Mouse (Mus musculus): ENCODE data around the gene Folr1.

Gene Folr1

DNA sequence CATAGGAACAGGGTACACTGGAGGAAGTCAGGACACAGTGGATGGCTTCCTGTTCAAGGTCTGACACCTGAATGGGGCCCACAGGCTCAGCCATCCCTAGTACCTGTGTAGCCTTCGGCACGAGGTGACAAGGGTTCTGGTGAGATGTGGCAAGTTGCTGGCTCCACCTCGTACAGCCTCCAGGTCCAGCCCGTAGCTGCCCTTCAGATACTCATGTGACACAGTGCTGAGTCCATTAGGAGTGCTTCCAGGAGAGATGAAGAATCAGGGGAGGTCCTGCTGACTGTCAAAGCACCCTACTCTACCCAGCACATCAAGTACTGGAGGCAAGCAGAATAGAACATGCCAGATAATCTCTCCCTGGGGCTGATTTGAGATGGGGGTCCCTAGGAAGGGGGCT, 38.2 kb downstream of the Folr1 start:
- DNase-seq (ENCODE audit: low read depth) = no peak

DNA sequence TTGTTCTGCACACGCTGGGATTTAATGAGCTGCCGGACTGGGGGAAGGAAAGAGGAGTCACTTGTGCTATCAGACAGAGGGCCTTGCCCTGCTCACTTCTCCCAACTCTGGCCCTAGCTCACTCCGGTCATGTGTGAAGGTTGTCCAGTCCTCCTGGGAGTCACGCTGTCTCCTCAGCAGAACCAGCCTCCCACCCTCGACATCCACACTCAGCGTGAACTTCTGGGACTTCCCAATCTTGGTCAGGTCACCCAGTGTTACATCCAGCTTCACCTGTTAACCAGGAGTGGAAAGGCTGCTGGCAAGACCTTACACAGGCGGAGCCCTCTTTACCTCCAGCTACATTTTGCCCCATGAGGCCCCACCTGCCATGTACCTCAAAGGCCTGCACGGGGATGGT, 39.2 kb downstream of the Folr1 start:
- DNase-seq (ENCODE audit: low read depth) = no peak

DNA sequence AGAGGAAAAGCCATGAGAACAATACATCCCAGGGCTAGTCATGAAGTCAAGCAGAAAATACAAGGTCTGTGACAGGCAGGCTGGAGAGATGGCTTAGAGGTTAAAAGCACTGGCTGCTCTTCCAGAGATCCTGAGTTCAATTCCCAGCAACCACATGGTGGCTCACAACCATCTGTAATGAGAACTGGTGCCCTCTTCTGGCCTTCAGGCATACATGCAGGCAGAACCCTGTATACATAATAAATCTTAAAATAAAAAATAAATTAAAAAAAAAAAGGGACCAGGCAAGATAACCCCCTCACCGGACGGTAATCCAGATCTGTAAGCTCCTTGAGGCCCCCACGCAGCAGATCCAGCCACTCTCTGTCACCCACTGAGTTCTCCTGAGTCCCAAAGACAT, 40.2 kb downstream of the Folr1 start:
- DNase-seq (ENCODE audit: low read depth) = no peak

DNA sequence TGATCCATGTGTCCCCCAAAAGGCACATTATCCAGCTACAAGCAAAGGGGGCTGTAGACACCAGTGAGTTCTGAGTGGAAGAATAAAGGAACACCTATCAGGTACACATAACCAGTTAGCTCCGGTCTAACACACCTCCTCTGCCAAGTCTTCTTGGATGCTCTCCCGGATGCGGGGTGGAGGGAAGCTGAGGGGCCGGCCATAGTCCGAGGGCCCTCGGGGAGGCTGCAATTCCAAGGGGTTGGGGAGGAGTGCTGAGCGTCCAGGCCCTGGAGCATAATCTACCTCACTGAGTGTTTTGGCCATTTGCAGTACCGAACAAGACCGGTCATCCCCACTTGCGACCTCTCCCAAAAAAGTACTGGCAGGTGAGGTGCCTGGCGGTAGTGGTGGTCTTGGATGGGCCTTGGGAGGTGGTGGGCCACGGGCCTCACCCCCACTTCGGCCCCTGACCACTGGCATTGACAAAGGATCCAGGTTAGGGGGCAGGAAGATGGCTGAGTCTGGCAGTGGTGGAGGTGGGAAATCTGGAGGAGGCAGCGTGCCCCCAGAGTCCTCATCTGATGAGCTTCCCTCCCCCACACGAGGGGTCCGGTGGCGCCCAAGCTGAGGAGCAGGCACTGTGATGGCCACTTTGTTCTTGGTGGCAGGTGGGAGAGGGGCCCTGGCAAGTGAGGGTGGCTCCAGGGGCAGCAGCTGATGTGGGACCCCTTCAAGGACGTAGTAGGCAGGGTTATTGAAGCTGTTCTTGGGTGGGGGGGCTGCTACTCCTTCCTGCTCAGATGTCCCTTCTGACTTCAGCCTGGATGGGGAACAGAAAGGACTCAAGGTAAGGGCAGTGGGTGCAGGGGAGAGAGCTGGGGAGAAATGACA, 46.6 kb downstream of the Folr1 start:
- DNase-seq (ENCODE audit: low read depth) = no peak

DNA sequence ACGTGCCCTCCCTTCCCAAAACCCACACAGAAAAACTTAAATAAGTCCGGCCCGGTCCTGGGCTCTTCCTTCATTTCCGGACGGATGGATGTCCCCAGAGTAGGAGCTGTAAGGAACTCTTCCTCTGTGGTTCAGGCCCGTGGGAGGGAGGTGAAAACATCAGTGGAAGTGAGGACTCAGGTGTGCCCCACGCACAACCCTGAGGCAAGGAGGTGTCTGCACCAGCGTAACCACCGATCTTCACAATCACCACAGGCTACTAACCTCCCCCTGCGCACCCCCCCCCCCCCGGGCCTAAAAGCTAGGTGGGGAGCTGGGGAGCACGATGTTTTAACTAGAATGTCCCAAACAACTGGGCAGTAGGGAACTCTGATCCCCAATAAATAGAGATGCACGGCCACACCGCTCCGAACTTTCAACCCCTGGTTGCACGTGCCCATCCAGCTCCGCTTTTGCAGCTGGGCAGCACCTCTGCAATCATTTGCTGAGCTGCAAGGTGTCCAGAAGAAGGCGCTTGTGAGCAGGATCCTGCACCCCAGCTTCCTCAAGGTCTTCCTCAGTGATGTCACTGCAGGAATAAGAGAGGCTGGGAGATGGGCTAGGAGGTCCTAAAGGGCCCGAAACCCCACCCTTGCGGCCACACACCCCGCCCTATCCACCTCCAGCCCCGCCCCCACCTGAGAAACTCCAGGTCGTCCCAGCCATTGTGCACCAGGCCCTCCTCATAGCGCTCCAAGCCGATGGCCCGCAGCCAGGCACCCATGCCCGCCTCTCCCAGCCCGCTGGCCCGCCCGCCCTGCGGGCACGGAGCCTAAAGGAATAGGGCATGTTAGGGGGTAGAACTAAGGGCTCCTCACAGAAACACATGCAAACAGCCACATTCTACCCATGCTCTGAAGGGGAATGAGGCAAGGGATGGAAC, 47.5 kb downstream of the Folr1 start:
- no peak for DNase-seq (ENCODE audit: low read depth)

DNA sequence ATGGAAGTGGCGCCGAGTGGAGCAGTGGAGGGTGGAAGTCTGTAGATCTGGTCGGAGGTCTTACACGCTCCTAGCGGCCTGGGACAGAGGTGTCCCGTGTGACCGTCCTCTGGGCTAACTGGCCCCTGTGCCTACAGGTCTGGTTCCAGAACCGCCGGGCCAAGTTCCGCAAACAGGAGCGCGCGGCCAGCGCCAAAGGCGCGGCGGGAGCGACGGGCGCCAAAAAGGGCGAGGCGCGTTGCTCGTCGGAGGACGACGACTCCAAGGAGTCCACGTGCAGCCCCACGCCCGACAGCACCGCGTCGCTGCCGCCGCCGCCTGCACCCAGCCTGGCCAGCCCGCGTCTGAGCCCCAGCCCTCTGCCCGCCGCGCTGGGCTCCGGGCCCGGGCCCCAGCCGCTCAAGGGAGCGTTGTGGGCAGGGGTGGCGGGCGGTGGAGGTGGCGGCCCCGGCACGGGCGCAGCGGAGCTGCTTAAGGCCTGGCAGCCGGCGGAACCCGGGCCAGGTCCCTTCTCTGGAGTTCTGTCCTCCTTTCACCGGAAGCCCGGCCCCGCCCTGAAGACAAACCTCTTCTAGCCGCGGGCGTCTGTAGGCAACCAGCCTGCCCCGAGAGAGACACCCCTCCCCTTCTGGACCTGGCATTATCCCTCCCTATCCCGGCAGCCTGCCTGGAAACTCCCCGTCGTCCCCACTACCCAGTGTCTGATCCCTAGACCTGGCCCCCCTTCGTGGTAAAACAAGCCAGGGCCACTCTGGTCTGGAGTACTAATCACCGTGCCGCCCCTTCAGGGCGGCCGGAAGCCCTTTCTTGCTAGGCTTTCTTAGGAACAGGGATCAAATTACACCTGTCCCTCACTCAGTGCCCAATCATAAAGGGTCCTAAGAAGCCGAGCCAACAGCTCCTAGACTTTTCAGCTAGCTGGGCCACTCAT, 48.8 kb downstream of the Folr1 start:
- DNase-seq (ENCODE audit: low read depth) = no peak

DNA sequence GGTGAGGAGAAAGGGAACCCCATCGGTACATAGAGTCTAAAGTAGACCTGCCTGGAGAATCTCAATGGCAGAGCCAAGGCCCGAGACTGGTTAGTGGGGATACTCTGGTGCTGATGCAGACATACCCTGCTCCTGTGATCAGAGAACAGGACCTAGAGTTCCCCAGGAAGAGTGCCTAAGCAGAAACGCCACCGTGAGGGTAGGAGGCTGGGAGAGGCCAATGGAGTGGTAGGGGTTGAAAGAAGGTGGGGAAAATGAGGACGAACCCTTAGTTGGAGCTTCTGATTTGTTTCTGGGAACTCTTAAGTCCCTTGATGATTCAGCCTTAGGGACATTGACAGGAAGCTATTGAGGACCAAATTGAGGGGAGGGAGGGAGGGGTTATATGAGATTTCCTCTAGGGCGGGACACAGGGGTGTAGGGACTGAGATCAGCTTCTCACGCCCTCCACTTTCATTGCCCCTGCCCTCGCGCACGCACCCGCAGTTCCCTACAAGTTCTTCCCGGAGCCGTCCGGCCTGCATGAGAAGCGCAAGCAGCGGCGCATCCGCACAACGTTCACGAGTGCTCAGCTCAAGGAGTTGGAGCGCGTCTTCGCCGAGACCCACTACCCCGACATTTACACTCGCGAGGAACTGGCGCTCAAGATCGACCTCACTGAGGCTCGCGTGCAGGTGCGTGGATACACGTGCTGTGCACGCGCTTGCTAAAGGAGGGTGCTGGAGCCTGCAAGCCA, 50.1 kb downstream of the Folr1 start:
- DNase-seq (ENCODE audit: low read depth) = no peak

DNA sequence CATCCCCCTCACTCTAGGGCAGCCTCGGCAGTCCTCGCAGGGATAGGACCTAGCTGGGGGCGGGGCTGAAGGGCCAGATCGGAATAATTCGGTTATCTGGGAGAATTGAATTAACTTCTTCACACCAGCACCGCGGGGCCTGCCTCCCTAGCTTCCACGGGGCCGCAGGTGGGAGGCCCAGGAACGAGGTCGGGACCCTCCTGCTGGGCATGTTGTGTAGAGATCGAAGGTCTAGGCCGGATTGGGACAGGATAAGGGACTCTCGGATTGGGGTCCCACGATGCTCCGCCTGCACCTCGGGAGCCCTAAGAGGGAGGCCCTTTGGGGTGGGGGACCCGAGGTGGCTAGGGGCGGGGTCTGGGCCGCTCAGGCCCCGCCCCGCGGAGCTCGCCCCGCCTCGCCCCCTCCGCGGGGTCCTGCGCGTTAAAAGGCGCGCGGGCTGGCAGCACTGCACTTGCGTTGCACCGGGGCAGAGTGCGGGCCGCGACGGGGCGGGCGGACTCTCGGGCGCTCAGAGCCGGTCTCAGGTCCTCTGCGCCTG, 52.7 kb downstream of the Folr1 start, which contains the start of gene Phox2a:
TSS of gene Phox2a (plus strand) at position 453 of the 541 bp plus-strand sequence.
- DNase-seq (ENCODE audit: low read depth) = no peak
